Mouse (Mus musculus): Measurements from ENCODE around the gene Sphk1. TPM values are rescaled to one million over a fixed set of nuclear protein-coding genes. Genes with fewer than 3 reads are reported as not detected.
A peak's percentile ranks its signal among the peaks of the same experiment; 100 is the strongest.

Sphk1 gene
- polyA plus RNA-seq, 1 experiment from 2014 or later, result 5.0 TPM

GRCm38 (mm10) chr11:116522886-116523698, 7.6 kb upstream of the Sphk1 start:
- H3K27ac ChIP-seq (replicated peaks; ENCODE audit: low read depth, low read length), result 0 out of 2 replicates have a peak overlapping the region, but pooled peaks have one; percentile 9
- no peaks in the 10 kb centered on the region; the same call in 1 of the 2 replicates for H3K4me1 ChIP-seq (ENCODE audit: control insufficient read depth, insufficient read depth, low read length)
- DNase-seq (ENCODE audit: low spot score), result no peak
- H3K27me3 ChIP-seq (ENCODE audit: control insufficient read depth, insufficient read depth, low read length), result no peaks in the 10 kb centered on the region
- 53% methylated on average over 16 of the region's 16 CpGs for WGBS
- H3K4me3 ChIP-seq (ENCODE audit: low read depth, low read length), result no peak overlapping the region
- no peak overlapping the region for H3K9ac ChIP-seq (replicated peaks; ENCODE audit: low read length)
- ATAC-seq (replicated peaks; ENCODE audit: insufficient number of reproducible peaks, low FRiP score, low TSS enrichment, low read depth), result no peak
- no peak overlapping the region for H3K4me2 ChIP-seq (ENCODE audit: low read depth, low read length)
- H3K36me3 ChIP-seq (replicated peaks; ENCODE audit: control insufficient read depth, insufficient read depth, low read depth, low read length), result no peaks in the 10 kb centered on the region
- no peaks in the 10 kb centered on the region for H3K9me3 ChIP-seq (replicated peaks; ENCODE audit: control insufficient read depth, low read length)

- Histone ChIP-seq H3K27me3 (ENCODE audit: control insufficient read depth, insufficient read depth, low read length) (no peaks in the 10 kb centered on the region), H3K4me3 (ENCODE audit: low read depth, low read length) (no peak overlapping the region), H3K27ac (replicated peaks; ENCODE audit: low read depth, low read length) (0 out of 2 replicates have a peak overlapping the region, but pooled peaks have one; percentile 9), H3K4me1 (ENCODE audit: control insufficient read depth, insufficient read depth, low read length) (no peaks in the 10 kb centered on the region; the same call in 1 of the 2 replicates), H3K9me3 (replicated peaks; ENCODE audit: control insufficient read depth, low read length) (no peaks in the 10 kb centered on the region), H3K9ac (replicated peaks; ENCODE audit: low read length) (no peak overlapping the region), H3K36me3 (replicated peaks; ENCODE audit: control insufficient read depth, insufficient read depth, low read depth, low read length) (no peaks in the 10 kb centered on the region), H3K4me2 (ENCODE audit: low read depth, low read length) (no peak overlapping the region)
- 47% methylated on average over 5 of the region's 5 CpGs for WGBS
- DNase-seq (ENCODE audit: low spot score), result no peak
- ATAC-seq (replicated peaks; ENCODE audit: insufficient number of reproducible peaks, low FRiP score, low TSS enrichment, low read depth), result no peak
Measured at GRCm38 (mm10) chr11:116523699-116524189, 7.0 kb upstream of the Sphk1 start.

DNA sequence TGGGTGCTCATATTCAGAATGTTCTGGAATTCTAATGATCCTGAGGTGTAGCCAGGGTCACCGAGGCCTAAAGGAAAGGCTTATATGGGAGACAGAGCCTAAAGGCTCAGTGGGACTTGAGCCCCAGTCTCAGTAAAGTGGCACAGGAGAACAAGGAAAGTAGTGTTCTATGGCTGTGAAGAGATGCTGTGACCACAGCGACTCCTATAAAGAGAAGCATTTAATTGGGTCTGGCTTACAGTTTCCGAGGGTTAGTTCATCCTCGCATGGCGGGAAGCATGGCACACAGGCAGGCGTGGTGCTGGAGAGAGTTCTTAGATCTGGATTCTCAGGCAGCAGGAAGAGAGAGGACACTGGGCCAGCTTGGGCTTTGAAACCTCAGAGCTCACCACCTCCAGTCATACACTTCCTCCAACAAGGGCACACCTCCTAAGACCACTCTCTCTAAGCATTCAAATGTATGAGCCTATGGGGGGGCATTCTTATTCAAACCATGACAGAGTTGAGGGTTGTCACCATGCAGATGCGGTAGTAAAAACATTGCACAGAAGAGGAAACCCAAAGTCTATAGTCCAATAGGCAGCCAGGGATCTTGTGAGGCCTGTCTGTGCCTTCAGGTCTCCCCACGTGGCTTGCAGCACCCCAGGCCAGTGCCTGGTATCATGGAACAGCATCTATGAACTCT, 1.9 kb upstream of the Sphk1 start:
- H3K36me3 ChIP-seq (replicated peaks; ENCODE audit: control insufficient read depth, insufficient read depth, low read depth, low read length), result no peaks in the 10 kb centered on the region
- H3K4me1 ChIP-seq (ENCODE audit: control insufficient read depth, insufficient read depth, low read length), result peaks cover 8% of the 10 kb centered on the region
- ATAC-seq (replicated peaks; ENCODE audit: insufficient number of reproducible peaks, low FRiP score, low TSS enrichment, low read depth) (no peak), DNase-seq (ENCODE audit: low spot score) (no peak)
- no peak overlapping the region for H3K9ac ChIP-seq (replicated peaks; ENCODE audit: low read length)
- WGBS, result 63% methylated on average over 8 of the region's 8 CpGs
- no peak overlapping the region for H3K4me3 ChIP-seq (ENCODE audit: low read depth, low read length)
- H3K27ac ChIP-seq (replicated peaks; ENCODE audit: low read depth, low read length), result no peak overlapping the region
- no peak overlapping the region for H3K4me2 ChIP-seq (ENCODE audit: low read depth, low read length)
- no peaks in the 10 kb centered on the region for H3K9me3 ChIP-seq (replicated peaks; ENCODE audit: control insufficient read depth, low read length)
- H3K27me3 ChIP-seq (ENCODE audit: control insufficient read depth, insufficient read depth, low read length), result peaks cover 18% of the 10 kb centered on the region

- WGBS, result 2% methylated on average over 48 of the region's 48 CpGs
- Histone ChIP-seq H3K27ac (replicated peaks; ENCODE audit: low read depth, low read length) (no peak overlapping the region), H3K36me3 (replicated peaks; ENCODE audit: control insufficient read depth, insufficient read depth, low read depth, low read length) (no peaks in the 10 kb centered on the region)
Measured at GRCm38 (mm10) chr11:116531371-116532191, 856 bp downstream of the Sphk1 start.

DNA sequence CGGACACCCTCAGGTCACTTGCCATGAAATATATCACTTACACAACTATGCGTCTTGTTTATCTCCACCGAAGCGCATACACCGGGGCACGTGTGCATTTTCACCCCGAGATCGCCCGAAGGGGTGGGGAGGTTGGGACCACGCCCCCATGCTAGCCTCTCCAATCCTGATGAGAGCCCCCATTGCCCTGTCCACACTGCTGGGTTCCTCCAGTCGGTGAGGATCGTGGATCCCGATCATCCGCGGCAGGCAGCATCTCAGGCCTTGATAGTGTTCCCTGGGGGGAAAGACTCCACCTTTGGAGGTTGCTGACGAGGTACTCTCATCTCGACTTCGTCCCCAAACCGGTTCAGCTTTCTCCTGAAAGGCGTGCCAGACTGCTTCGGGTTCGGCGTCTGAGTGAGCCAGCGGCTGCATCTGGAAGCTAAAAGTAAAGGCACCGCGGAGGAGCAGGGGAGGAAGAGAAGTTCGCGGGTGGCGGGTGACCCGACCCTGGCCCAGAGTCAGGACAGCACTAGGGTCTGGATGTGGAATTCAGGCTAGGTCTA, 1.6 kb downstream of the Sphk1 start:
- H3K4me1 ChIP-seq (ENCODE audit: control insufficient read depth, insufficient read depth, low read length), result peaks cover 8% of the 10 kb centered on the region
- H3K9me3 ChIP-seq (replicated peaks; ENCODE audit: control insufficient read depth, low read length), result no peaks in the 10 kb centered on the region
- DNase-seq (ENCODE audit: low spot score), result peak; percentile 62
- peak overlapping the region; percentile 44 for H3K4me3 ChIP-seq (ENCODE audit: low read depth, low read length)
- under 1% methylated on average over 30 of the region's 30 CpGs for WGBS
- no peak overlapping the region for H3K27ac ChIP-seq (replicated peaks; ENCODE audit: low read depth, low read length)
- peaks cover 18% of the 10 kb centered on the region for H3K27me3 ChIP-seq (ENCODE audit: control insufficient read depth, insufficient read depth, low read length)
- peak overlapping the region; percentile 96 for H3K4me2 ChIP-seq (ENCODE audit: low read depth, low read length)
- ATAC-seq (replicated peaks; ENCODE audit: insufficient number of reproducible peaks, low FRiP score, low TSS enrichment, low read depth), result no peak; the same call in 1 of the 2 replicates
- no peaks in the 10 kb centered on the region for H3K36me3 ChIP-seq (replicated peaks; ENCODE audit: control insufficient read depth, insufficient read depth, low read depth, low read length)
- peak overlapping the region; percentile 52 for H3K9ac ChIP-seq (replicated peaks; ENCODE audit: low read length)

More at GRCm38 (mm10) chr11:116531371-116532191, 856 bp downstream of the Sphk1 start:
- peak overlapping the region; percentile 44 for H3K4me3 ChIP-seq (ENCODE audit: low read depth, low read length)
- DNase-seq (ENCODE audit: low spot score) (peak; percentile 24), ATAC-seq (replicated peaks; ENCODE audit: insufficient number of reproducible peaks, low FRiP score, low TSS enrichment, low read depth) (no peak)
- H3K4me2 ChIP-seq (ENCODE audit: low read depth, low read length), result peak overlapping the region; percentile 96
- H3K27me3 ChIP-seq (ENCODE audit: control insufficient read depth, insufficient read depth, low read length), result peaks cover 18% of the 10 kb centered on the region
- no peaks in the 10 kb centered on the region for H3K9me3 ChIP-seq (replicated peaks; ENCODE audit: control insufficient read depth, low read length)
- H3K9ac ChIP-seq (replicated peaks; ENCODE audit: low read length), result peak overlapping the region; percentile 37
- peaks cover 8% of the 10 kb centered on the region for H3K4me1 ChIP-seq (ENCODE audit: control insufficient read depth, insufficient read depth, low read length)

DNA sequence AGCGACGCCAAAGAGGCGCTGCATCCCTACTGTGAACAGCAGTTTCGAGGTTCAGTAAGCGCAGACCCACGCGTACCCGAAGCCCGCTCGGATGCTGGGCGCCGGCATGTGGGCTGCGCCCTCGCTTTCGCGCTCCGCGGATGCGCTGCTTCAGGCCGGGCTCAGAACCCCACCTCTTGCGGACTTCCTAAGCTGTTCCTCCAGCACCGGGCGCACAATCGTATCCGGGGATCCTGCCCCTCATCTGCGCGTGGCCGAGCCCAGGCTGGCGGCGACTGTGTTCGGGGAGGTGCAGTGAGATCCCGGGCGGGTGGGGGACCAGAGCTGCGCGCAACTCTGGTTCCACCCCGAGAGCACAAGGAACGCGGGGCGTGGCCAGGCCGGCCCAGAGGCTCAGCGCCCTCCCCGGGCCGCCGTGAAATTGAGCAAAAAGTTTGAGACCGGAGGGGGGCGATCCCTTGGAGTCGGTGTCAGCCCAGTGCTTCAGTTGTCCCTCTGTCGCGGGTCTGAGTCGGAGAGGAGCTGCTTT, 2.1 kb downstream of the Sphk1 start:
- Histone ChIP-seq H3K36me3 (replicated peaks; ENCODE audit: control insufficient read depth, insufficient read depth, low read depth, low read length) (no peaks in the 10 kb centered on the region), H3K27ac (replicated peaks; ENCODE audit: low read depth, low read length) (no peak overlapping the region), H3K4me3 (ENCODE audit: low read depth, low read length) (peak overlapping the region; percentile 44), H3K4me2 (ENCODE audit: low read depth, low read length) (peak overlapping the region; percentile 96), H3K27me3 (ENCODE audit: control insufficient read depth, insufficient read depth, low read length) (peaks cover 18% of the 10 kb centered on the region), H3K9me3 (replicated peaks; ENCODE audit: control insufficient read depth, low read length) (no peaks in the 10 kb centered on the region), H3K4me1 (ENCODE audit: control insufficient read depth, insufficient read depth, low read length) (peaks cover 8% of the 10 kb centered on the region), H3K9ac (replicated peaks; ENCODE audit: low read length) (peak overlapping the region; percentile 52)
- 0% methylated on average over 50 of the region's 50 CpGs for WGBS
- peak; percentile 36 for ATAC-seq (replicated peaks; ENCODE audit: insufficient number of reproducible peaks, low FRiP score, low TSS enrichment, low read depth)
- peak; percentile 73 for DNase-seq (ENCODE audit: low spot score)
